12 mouse cellular contexts compared by ENCODE assay signal in genomic region chr5:137304165-137304564, GRCm38 (mm10). TPM values are rescaled to one million over a fixed set of nuclear protein-coding genes. Genes with fewer than 3 reads are reported as not detected.
DNase-seq lines count a peak whose midpoint lies in the region; ATAC-seq and TF ChIP-seq lines count a peak whose summit lies in the region.
"Had no signal": no experiment of that assay in that cellular context is flagged by ENCODE, and none has a peak within 500 bp of the region (broad histone marks: within the 10 kb centered on the region; RNA-seq: fewer than 3 reads in every experiment).

No protein-coding gene starts in this region.

- no peak for TF ChIP-seq CTCF in heart, postnatal 0 days (IDR thresholded peaks at IDR 0.05; ENCODE audit: low read depth)
- TF ChIP-seq CTCF in CH12.LX (conservative IDR thresholded peaks at IDR 0.05 in 1 of 2, IDR thresholded peaks at IDR 0.05 in 1 of 2; ENCODE audit: low read depth in 2 of 2, low read length in 2 of 2): no peak

- dilution Hi-C loops in CH12.LX (cut with MboI; ENCODE audit: extremely low pct_ligation_motif_present, extremely low pct_unique_long_range_greater_than_20kb, low sequenced_read_pairs): no loop called here

- WGBS in heart, postnatal 0 days: 61% methylated on average over 3 of the region's 3 CpGs
- WGBS in forebrain, embryonic 15.5 days: 81% methylated on average over 3 of the region's 3 CpGs
- 90% methylated on average over 3 of the region's 3 CpGs for WGBS in midbrain, embryonic 12.5 days

- no peaks in the 10 kb centered on the region for H3K27me3 ChIP-seq in heart, postnatal 0 days (ENCODE audit: control insufficient read depth, insufficient read depth, low read length)
- no peaks in the 10 kb centered on the region for H3K27me3 ChIP-seq in CH12.LX (replicated peaks)
- no peaks in the 10 kb centered on the region for H3K27me3 ChIP-seq in forebrain, embryonic 15.5 days
- no peaks in the 10 kb centered on the region for H3K27me3 ChIP-seq in midbrain, embryonic 12.5 days
- H3K27me3 ChIP-seq: heart, embryonic 15.5 days had no signal

- DNase-seq in heart, postnatal 0 days (ENCODE audit: low spot score): no peak
- DNase-seq in heart, adult 11 months: no peak
- DNase-seq in CH12.LX (ENCODE audit: extremely low read depth): no peak
- DNase-seq in right cerebral cortex, adult 18-20 months: no peak
- no peak for DNase-seq in gastrocnemius, postnatal 10 days
- no peak for DNase-seq in Muller cell, postnatal 12 days (ENCODE audit: inconsistent ontology term)
- DNase-seq: kidney, adult 8-10 months; layer of hippocampus, postnatal 36 days; right cerebral cortex, postnatal 14 days had no signal

- peaks cover 72% of the 10 kb centered on the region for H3K36me3 ChIP-seq in heart, postnatal 0 days (replicated peaks; ENCODE audit: control insufficient read depth, insufficient read depth, low read length)
- peaks cover 47 to 70% of the 10 kb centered on the region in 2 experiments for H3K36me3 ChIP-seq in CH12.LX (replicated peaks in 1 of 2; ENCODE audit: control insufficient read depth in 1 of 2, insufficient read depth in 1 of 2, low read length in 1 of 2)
- peaks cover 52% of the 10 kb centered on the region for H3K36me3 ChIP-seq in forebrain, embryonic 15.5 days
- peaks cover 65% of the 10 kb centered on the region for H3K36me3 ChIP-seq in midbrain, embryonic 12.5 days

- peak overlapping the region; percentile 12; the same call in 1 of the 2 replicates for H3K9ac ChIP-seq in heart, postnatal 0 days (replicated peaks; ENCODE audit: low read depth, low read length)
- no peak overlapping the region for H3K9ac ChIP-seq in CH12.LX (ENCODE audit: insufficient read depth, low read depth)
- no peak overlapping the region for H3K9ac ChIP-seq in forebrain, embryonic 15.5 days (replicated peaks)
- peak overlapping the region; percentile 43; the same call in 1 of the 2 replicates for H3K9ac ChIP-seq in midbrain, embryonic 12.5 days (replicated peaks)

- in situ Hi-C loops in CH12.LX (cut with MboI; ENCODE audit: low pct_ligation_motif_present, low pct_unique_long_range_greater_than_20kb, low sequenced_read_pairs): no loop called here

- ATAC-seq in heart, postnatal 0 days (ENCODE audit: insufficient read depth, low read depth): no peak
- ATAC-seq in forebrain, embryonic 15.5 days (replicated peaks): no peak
- no peak for ATAC-seq in midbrain, embryonic 12.5 days (ENCODE audit: low FRiP score, low read depth)

- H3K4me1 ChIP-seq in heart, postnatal 0 days (ENCODE audit: control insufficient read depth, insufficient read depth): peaks cover 24% of the 10 kb centered on the region
- H3K4me1 ChIP-seq in CH12.LX (ENCODE audit: control insufficient read depth in 1 of 2, insufficient read depth in 2 of 2): peaks cover 4 to 35% of the 10 kb centered on the region in 2 experiments; a peak in 3 of 4 replicates
- H3K4me1 ChIP-seq in forebrain, embryonic 15.5 days: peaks cover 55% of the 10 kb centered on the region
- peaks cover 28% of the 10 kb centered on the region for H3K4me1 ChIP-seq in midbrain, embryonic 12.5 days

- H3K4me2 ChIP-seq in heart, postnatal 0 days (ENCODE audit: low read depth, low read length): no peak overlapping the region
- H3K4me2 ChIP-seq in CH12.LX (ENCODE audit: insufficient read depth, low read depth, poor library complexity, severe bottlenecking): peak overlapping the region; percentile 93; the same call in 1 of the 2 replicates
- peak overlapping the region; percentile 67 for H3K4me2 ChIP-seq in forebrain, embryonic 15.5 days (replicated peaks)
- H3K4me2 ChIP-seq in midbrain, embryonic 12.5 days (replicated peaks): no peak overlapping the region

- TF ChIP-seq POLR2A in CH12.LX (IDR thresholded peaks at IDR 0.05; ENCODE audit: low read depth, low read length): no peak

- H3K79me2 ChIP-seq in CH12.LX (replicated peaks; ENCODE audit: control insufficient read depth, extremely low read depth, insufficient read depth, poor library complexity, severe bottlenecking): peaks cover 57% of the 10 kb centered on the region

- H3K27ac ChIP-seq in heart, postnatal 0 days (ENCODE audit: low read depth): no peak overlapping the region
- H3K27ac ChIP-seq in CH12.LX (ENCODE audit: insufficient read depth, low read depth): no peak overlapping the region
- H3K27ac ChIP-seq in forebrain, embryonic 15.5 days (replicated peaks): no peak overlapping the region
- H3K27ac ChIP-seq in midbrain, embryonic 12.5 days (replicated peaks): no peak overlapping the region
- H3K27ac ChIP-seq: heart, embryonic 15.5 days had no signal

- TF ChIP-seq EP300 in heart, postnatal 0 days (IDR thresholded peaks at IDR 0.05; ENCODE audit: low read depth): no peak
- no peak for TF ChIP-seq EP300 in CH12.LX (IDR thresholded peaks at IDR 0.05; ENCODE audit: low read length)

- no peak overlapping the region for H3K4me3 ChIP-seq in heart, postnatal 0 days (ENCODE audit: low read depth, low read length)
- no peak overlapping the region for H3K4me3 ChIP-seq in CH12.LX (replicated peaks in 1 of 3; ENCODE audit: low read depth in 2 of 3, low read length in 2 of 3, poor library complexity in 1 of 3)
- no peak overlapping the region for H3K4me3 ChIP-seq in forebrain, embryonic 15.5 days
- H3K4me3 ChIP-seq in midbrain, embryonic 12.5 days: no peak overlapping the region
- H3K4me3 ChIP-seq: heart, embryonic 15.5 days had no signal

- no peaks in the 10 kb centered on the region for H3K9me3 ChIP-seq in heart, postnatal 0 days (replicated peaks; ENCODE audit: control insufficient read depth, low read length)
- H3K9me3 ChIP-seq in CH12.LX (replicated peaks; ENCODE audit: low read length): peaks cover 6% of the 10 kb centered on the region
- H3K9me3 ChIP-seq in forebrain, embryonic 15.5 days: no peaks in the 10 kb centered on the region
- H3K9me3 ChIP-seq in midbrain, embryonic 12.5 days: no peaks in the 10 kb centered on the region
- H3K9me3 ChIP-seq: heart, embryonic 15.5 days had no signal

- TF ChIP-seq RAD21 in CH12.LX (IDR thresholded peaks at IDR 0.05; ENCODE audit: low read depth, low read length): no peak

TF ChIP-seq in CH12.LX, 34 proteins besides CTCF, POLR2A, EP300 and RAD21 (continues in another document):
- TF ChIP-seq SIN3A (IDR thresholded peaks at IDR 0.05; ENCODE audit: low read length) (no peak), PAX5 (IDR thresholded peaks at IDR 0.05; ENCODE audit: low read length) (no peak), CHD2 (IDR thresholded peaks at IDR 0.05; ENCODE audit: low read length) (no peak), ZKSCAN1 (IDR thresholded peaks at IDR 0.05; ENCODE audit: borderline replicate concordance, low read depth, low read length) (no peak), RCOR1 (conservative IDR thresholded peaks at IDR 0.05; ENCODE audit: low read depth, low read length) (no peak)

RNA-seq across cellular contexts. Expression of gene Srrt, which starts 3.3 kb away (rescaled TPM):
- 77.2 and 139 TPM in 2 replicates for total RNA-seq in heart, postnatal 0 days (2014; rRNA removed; ENCODE audit: low replicate concordance)
- polyA plus RNA-seq in heart, postnatal 0 days (2015; fragmentation: Nextera tagmentation; extraction: Ambion mirVana): 34.9 and 38.0 TPM in 2 replicates
- total RNA-seq in CH12.LX (2012; rRNA removed) (165 and 267 TPM in 2 replicates), CH12.LX (2014; rRNA removed) (148 and 183 TPM in 2 replicates)
- 493 and 576 TPM in 2 replicates for polyA plus RNA-seq in CH12.LX (2012; ENCODE audit: insufficient read length, low read depth)
- 118 and 129 TPM in 2 replicates for polyA plus RNA-seq in forebrain, embryonic 15.5 days (2015; fragmentation: Nextera tagmentation; extraction: Ambion mirVana)
- polyA plus RNA-seq in midbrain, embryonic 12.5 days (2016; fragmentation: Nextera tagmentation; extraction: Ambion mirVana): 178 and 180 TPM in 2 replicates
- total RNA-seq in gastrocnemius, postnatal 10 days (2021): 10 to 100 TPM; 58.1 to 93.2 TPM

RNA-seq across cellular contexts. Expression of gene Ufsp1, which starts 9.7 kb away (rescaled TPM):
- 4.1 and 5.6 TPM in 2 replicates for total RNA-seq in heart, postnatal 0 days (2014; rRNA removed; ENCODE audit: low replicate concordance)
- polyA plus RNA-seq in heart, postnatal 0 days (2015; fragmentation: Nextera tagmentation; extraction: Ambion mirVana): 11.5 and 11.9 TPM in 2 replicates
- total RNA-seq in CH12.LX (2012; rRNA removed) (2.9 and 4.1 TPM in 2 replicates), CH12.LX (2014; rRNA removed) (0.91 and 1.6 TPM in 2 replicates)
- polyA plus RNA-seq in CH12.LX (2012; ENCODE audit: insufficient read length, low read depth): 4.4 and 5.2 TPM in 2 replicates
- polyA plus RNA-seq in forebrain, embryonic 15.5 days (2015; fragmentation: Nextera tagmentation; extraction: Ambion mirVana): 8.4 and 9.4 TPM in 2 replicates
- 7.9 and 8.0 TPM in 2 replicates for polyA plus RNA-seq in midbrain, embryonic 12.5 days (2016; fragmentation: Nextera tagmentation; extraction: Ambion mirVana)
- total RNA-seq in gastrocnemius, postnatal 10 days (2021): 10 to 100 TPM; 37.2 to 43.6 TPM

RNA-seq across cellular contexts. Expression of gene Trip6, which starts 10.0 kb away (rescaled TPM):
- total RNA-seq in heart, postnatal 0 days (2014; rRNA removed; ENCODE audit: low replicate concordance): 44.8 and 46.8 TPM in 2 replicates
- 22.9 and 28.6 TPM in 2 replicates for polyA plus RNA-seq in heart, postnatal 0 days (2015; fragmentation: Nextera tagmentation; extraction: Ambion mirVana)
- 1.4 and 1.8 TPM in 2 replicates for total RNA-seq in CH12.LX (2012; rRNA removed)
- total RNA-seq in CH12.LX (2014; rRNA removed): 0.81 and 0.86 TPM in 2 replicates
- 3.9 and 5.1 TPM in 2 replicates for polyA plus RNA-seq in CH12.LX (2012; ENCODE audit: insufficient read length, low read depth)
- polyA plus RNA-seq in forebrain, embryonic 15.5 days (2015; fragmentation: Nextera tagmentation; extraction: Ambion mirVana): 19.1 and 21.1 TPM in 2 replicates
- polyA plus RNA-seq in midbrain, embryonic 12.5 days (2016; fragmentation: Nextera tagmentation; extraction: Ambion mirVana): 34.9 and 43.3 TPM in 2 replicates
- total RNA-seq in gastrocnemius, postnatal 10 days (2021): 10 to 100 TPM; 13.1 to 17.3 TPM

RNA-seq across cellular contexts. Expression of gene Ache, which starts 16.8 kb away (rescaled TPM):
- 5.3 and 5.9 TPM in 2 replicates for total RNA-seq in heart, postnatal 0 days (2014; rRNA removed; ENCODE audit: low replicate concordance)
- 2.3 and 2.8 TPM in 2 replicates for polyA plus RNA-seq in heart, postnatal 0 days (2015; fragmentation: Nextera tagmentation; extraction: Ambion mirVana)
- total RNA-seq in CH12.LX (2012; rRNA removed): 0.13 TPM in 2 replicates
- total RNA-seq in CH12.LX (2014; rRNA removed): not detected in 2 replicates
- polyA plus RNA-seq in CH12.LX (2012; ENCODE audit: insufficient read length, low read depth): 0.11 and 0.23 TPM in 2 replicates
- 7.7 and 11.2 TPM in 2 replicates for polyA plus RNA-seq in forebrain, embryonic 15.5 days (2015; fragmentation: Nextera tagmentation; extraction: Ambion mirVana)
- polyA plus RNA-seq in midbrain, embryonic 12.5 days (2016; fragmentation: Nextera tagmentation; extraction: Ambion mirVana): 5.0 and 5.3 TPM in 2 replicates
- 10 to 100 TPM; 62.4 to 68.2 TPM for total RNA-seq in gastrocnemius, postnatal 10 days (2021)

RNA-seq across cellular contexts. Expression of gene Slc12a9, which starts 29.2 kb away (rescaled TPM):
- total RNA-seq in heart, postnatal 0 days (2014; rRNA removed; ENCODE audit: low replicate concordance): 7.3 and 14.8 TPM in 2 replicates
- 4.0 and 4.5 TPM in 2 replicates for polyA plus RNA-seq in heart, postnatal 0 days (2015; fragmentation: Nextera tagmentation; extraction: Ambion mirVana)
- total RNA-seq in CH12.LX (2012; rRNA removed) (11.1 and 11.5 TPM in 2 replicates), CH12.LX (2014; rRNA removed) (2.8 and 3.0 TPM in 2 replicates)
- polyA plus RNA-seq in CH12.LX (2012; ENCODE audit: insufficient read length, low read depth): 7.9 and 8.2 TPM in 2 replicates
- 20.1 and 23.1 TPM in 2 replicates for polyA plus RNA-seq in forebrain, embryonic 15.5 days (2015; fragmentation: Nextera tagmentation; extraction: Ambion mirVana)
- polyA plus RNA-seq in midbrain, embryonic 12.5 days (2016; fragmentation: Nextera tagmentation; extraction: Ambion mirVana): 22.7 and 22.9 TPM in 2 replicates
- total RNA-seq in gastrocnemius, postnatal 10 days (2021): 1 to 10 TPM; 4.2 to 7.4 TPM

Comparison
In these comparisons a context has a peak if more than half of its experiments do, and no peak if none do; other contexts are left out.
1. H3K4me2 ChIP-seq: peak in CH12.LX (single experiment) and forebrain, embryonic 15.5 days (single experiment); none in heart, postnatal 0 days (single experiment) and midbrain, embryonic 12.5 days (single experiment).
2. H3K9ac ChIP-seq: peak in heart, postnatal 0 days (single experiment) and midbrain, embryonic 12.5 days (single experiment); none in CH12.LX (single experiment) and forebrain, embryonic 15.5 days (single experiment).